9 mouse cellular contexts compared by ENCODE assay signal in the genomic region with DNA sequence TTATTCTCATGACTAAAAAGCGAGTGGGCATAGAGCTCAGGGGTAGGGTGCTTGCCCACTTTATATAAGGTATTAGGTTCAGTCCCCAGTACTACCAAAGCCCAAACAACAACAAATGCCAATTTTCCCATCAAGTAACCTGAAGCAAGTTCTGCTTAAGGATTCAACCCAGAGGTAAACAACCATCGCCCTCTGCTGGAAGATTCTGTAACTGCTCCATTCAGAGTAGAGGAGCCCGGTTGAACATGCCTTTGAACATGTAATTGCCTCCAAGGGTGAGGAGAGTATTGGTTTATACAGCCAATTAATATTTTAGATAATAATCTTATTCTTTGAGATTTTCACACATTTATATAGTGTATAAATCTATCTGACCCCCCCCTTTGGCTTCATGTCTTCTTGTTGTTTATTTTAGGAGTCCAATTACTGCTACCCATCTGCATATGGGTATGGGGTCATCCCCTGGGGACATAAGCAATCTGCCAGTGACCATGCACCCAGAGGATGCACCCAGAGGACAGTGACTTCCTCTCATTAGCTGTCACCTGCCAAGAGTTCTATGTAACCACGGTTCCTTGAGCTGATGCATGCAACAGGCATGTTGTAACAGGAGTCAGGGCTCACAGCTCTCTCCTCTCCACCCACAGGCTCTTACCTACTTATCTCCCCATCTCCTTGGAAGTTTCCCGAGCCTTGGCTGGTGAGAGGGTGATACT. TPM values are rescaled to one million over a fixed set of nuclear protein-coding genes. Genes with fewer than 3 reads are reported as not detected.
DNase-seq lines count a peak whose midpoint lies in the region; ATAC-seq and TF ChIP-seq lines count a peak whose summit lies in the region.
"Had no signal": no experiment of that assay in that cellular context is flagged by ENCODE, and none has a peak within 500 bp of the region (broad histone marks: within the 10 kb centered on the region; RNA-seq: fewer than 3 reads in every experiment).

No protein-coding gene starts in this region.

- H3K79me2 ChIP-seq in MEL (ENCODE audit: control insufficient read depth, insufficient read depth, low read length, poor library complexity), result no peaks in the 10 kb centered on the region

- TF ChIP-seq CTCF in MEL (IDR thresholded peaks at IDR 0.05 in 2 of 3, conservative IDR thresholded peaks at IDR 0.05 in 1 of 3; ENCODE audit: control insufficient read depth in 1 of 3, insufficient read depth in 1 of 3, low read depth in 2 of 3, low read length in 3 of 3, poor library complexity in 1 of 3, severe bottlenecking in 1 of 3), result peak; percentile 61 to 90 (median 73)

- H3K4me3 ChIP-seq in MEL (ENCODE audit: control insufficient read depth in 1 of 2, insufficient read depth in 1 of 2, low read depth in 2 of 2, low read length in 2 of 2), result no peak overlapping the region
- no peak overlapping the region for H3K4me3 ChIP-seq in forebrain, embryonic 10.5 days
- H3K4me3 ChIP-seq in hindbrain, embryonic 12.5 days, result no peak overlapping the region
- H3K4me3 ChIP-seq: limb, embryonic 15.5 days had no signal

- no peak for TF ChIP-seq EP300 in MEL (IDR thresholded peaks at IDR 0.05; ENCODE audit: low read depth in 1 of 2, low read length in 2 of 2)

- H3K36me3 ChIP-seq in MEL (ENCODE audit: control insufficient read depth in 1 of 2, insufficient read depth in 2 of 2, low read length in 2 of 2), result no peaks in the 10 kb centered on the region
- H3K36me3 ChIP-seq in forebrain, embryonic 10.5 days (replicated peaks), result no peaks in the 10 kb centered on the region
- H3K36me3 ChIP-seq in hindbrain, embryonic 12.5 days, result no peaks in the 10 kb centered on the region
- H3K36me3 ChIP-seq: limb, embryonic 15.5 days had no signal

- TF ChIP-seq POLR2A in MEL (IDR thresholded peaks at IDR 0.05; ENCODE audit: control insufficient read depth in 1 of 2, insufficient read depth in 1 of 2, low read depth in 1 of 2, low read length in 2 of 2, poor library complexity in 1 of 2), result no peak

- peak; percentile 95 for TF ChIP-seq RAD21 in MEL (IDR thresholded peaks at IDR 0.05; ENCODE audit: low read depth, low read length)

- H3K9me3 ChIP-seq in MEL (replicated peaks; ENCODE audit: insufficient read depth, low read length), result no peaks in the 10 kb centered on the region
- H3K9me3 ChIP-seq in forebrain, embryonic 10.5 days, result no peaks in the 10 kb centered on the region
- no peaks in the 10 kb centered on the region for H3K9me3 ChIP-seq in hindbrain, embryonic 12.5 days (replicated peaks)
- H3K9me3 ChIP-seq: limb, embryonic 15.5 days had no signal

- peak; percentile 22; the same call in 1 of the 2 replicates for ATAC-seq in hindbrain, embryonic 12.5 days (ENCODE audit: low FRiP score)
- ATAC-seq in erythroid progenitor cell, adult 5-6 weeks (replicated peaks; ENCODE audit: low FRiP score, poor library complexity, severe bottlenecking), result no peak

- H3K27me3 ChIP-seq in MEL (ENCODE audit: control insufficient read depth in 1 of 2, insufficient read depth in 2 of 2, low read length in 2 of 2), result no peaks in the 10 kb centered on the region
- H3K27me3 ChIP-seq in forebrain, embryonic 10.5 days (ENCODE audit: poor library complexity, severe bottlenecking), result no peaks in the 10 kb centered on the region
- H3K27me3 ChIP-seq in hindbrain, embryonic 12.5 days, result no peaks in the 10 kb centered on the region
- H3K27me3 ChIP-seq: limb, embryonic 15.5 days had no signal

- WGBS in forebrain, embryonic 10.5 days, result 34% methylated on average over 5 of the region's 5 CpGs
- WGBS in hindbrain, embryonic 12.5 days, result 36% methylated on average over 5 of the region's 5 CpGs

- H3K27ac ChIP-seq in MEL (ENCODE audit: control insufficient read depth, low read depth, low read length), result no peak overlapping the region
- no peak overlapping the region for H3K27ac ChIP-seq in forebrain, embryonic 10.5 days
- H3K27ac ChIP-seq in hindbrain, embryonic 12.5 days, result no peak overlapping the region
- H3K27ac ChIP-seq: limb, embryonic 15.5 days had no signal

- H3K4me1 ChIP-seq in MEL (ENCODE audit: control insufficient read depth in 1 of 2, insufficient read depth in 2 of 2, low read length in 2 of 2), result no peaks in the 10 kb centered on the region; a peak in 1 of 4 replicates
- no peaks in the 10 kb centered on the region for H3K4me1 ChIP-seq in forebrain, embryonic 10.5 days
- no peaks in the 10 kb centered on the region for H3K4me1 ChIP-seq in hindbrain, embryonic 12.5 days

- H3K9ac ChIP-seq in MEL (ENCODE audit: control insufficient read depth, low read depth, low read length, poor library complexity, severe bottlenecking), result no peak overlapping the region
- no peak overlapping the region for H3K9ac ChIP-seq in hindbrain, embryonic 12.5 days
- H3K9ac ChIP-seq: limb, embryonic 15.5 days had no signal

- DNase-seq in MEL (ENCODE audit: low read depth, low spot score), result peak; percentile 80
- DNase-seq in c-Kit-negative CD71-positive TER-119-positive erythroid progenitor cells, embryonic 14.5 days (ENCODE audit: low read depth, low spot score), result peak; percentile 24
- DNase-seq in forebrain, embryonic 10.5 days (ENCODE audit: extremely low spot score, low spot score), result peak; percentile 64
- peak; percentile 78 for DNase-seq in layer of hippocampus, adult 9-10 months (ENCODE audit: low spot score)
- peak; percentile 91 for DNase-seq in lung, postnatal 14 days
- peak; percentile 89 to 91 for DNase-seq in right cerebral cortex, adult 2 months (ENCODE audit: low spot score in 2 of 2)

- no peak overlapping the region for H3K4me2 ChIP-seq in hindbrain, embryonic 12.5 days (replicated peaks)
- H3K4me2 ChIP-seq: limb, embryonic 15.5 days had no signal

TF ChIP-seq in MEL, 35 proteins besides CTCF, POLR2A, EP300 and RAD21:
- TF ChIP-seq CHD1 (IDR thresholded peaks at IDR 0.05; ENCODE audit: low read depth, low read length), result no peak
- no peak for TF ChIP-seq SIN3A (IDR thresholded peaks at IDR 0.05; ENCODE audit: low read length)
- TF ChIP-seq SMC3 (IDR thresholded peaks at IDR 0.05; ENCODE audit: low read depth, low read length), result peak; percentile 94
- TF ChIP-seq TAL1 (IDR thresholded peaks at IDR 0.05; ENCODE audit: low read length), result no peak
- peak; percentile 80 for TF ChIP-seq ZC3H11A (IDR thresholded peaks at IDR 0.05; ENCODE audit: low read depth, low read length)

RNA-seq across cellular contexts. Expression of a gene that starts 38.0 kb away (rescaled TPM):
- total RNA-seq in MEL (2012; rRNA removed), result not detected in 2 replicates
- polyA plus RNA-seq in MEL (2012; ENCODE audit: insufficient read depth in 1 of 2, insufficient read length in 2 of 2, low read depth in 1 of 2, low replicate concordance in 2 of 2, missing spikeins in 1 of 2), result not detected
- 2.3 and 2.9 TPM in 2 replicates for polyA plus RNA-seq in forebrain, embryonic 10.5 days (2016; fragmentation: Nextera tagmentation; extraction: Ambion mirVana)
- 6.4 and 6.6 TPM in 2 replicates for polyA plus RNA-seq in hindbrain, embryonic 12.5 days (2016; fragmentation: Nextera tagmentation; extraction: Ambion mirVana)
- total RNA-seq in erythroid progenitor cell, adult 5-6 weeks (2015; ENCODE audit: low replicate concordance), result 2.5 TPM in 1 of 2 replicates, not detected in the other
- total RNA-seq in erythroid progenitor cell, adult 5-6 weeks (2017; ENCODE audit: low replicate concordance), result not detected in 2 replicates

RNA-seq across cellular contexts. Expression of a gene that starts 44.8 kb away (rescaled TPM):
- total RNA-seq in MEL (2012; rRNA removed), result not detected in 2 replicates
- not detected for polyA plus RNA-seq in MEL (2012; ENCODE audit: insufficient read depth in 1 of 2, insufficient read length in 2 of 2, low read depth in 1 of 2, low replicate concordance in 2 of 2, missing spikeins in 1 of 2)
- 1.4 and 2.3 TPM in 2 replicates for polyA plus RNA-seq in forebrain, embryonic 10.5 days (2016; fragmentation: Nextera tagmentation; extraction: Ambion mirVana)
- 2.8 and 3.0 TPM in 2 replicates for polyA plus RNA-seq in hindbrain, embryonic 12.5 days (2016; fragmentation: Nextera tagmentation; extraction: Ambion mirVana)
- total RNA-seq in erythroid progenitor cell, adult 5-6 weeks (2015; ENCODE audit: low replicate concordance), result not detected in 2 replicates
- total RNA-seq in erythroid progenitor cell, adult 5-6 weeks (2017; ENCODE audit: low replicate concordance), result not detected in 2 replicates

Comparison
In these comparisons a context has a peak if more than half of its experiments do, and no peak if none do; other contexts are left out.
1. DNase-seq: peak in every context shown above with its lines; median percentile 91 in lung, postnatal 14 days; 90 in right cerebral cortex, adult 2 months; 80 in MEL; 78 in layer of hippocampus, adult 9-10 months; 64 in forebrain, embryonic 10.5 days; 24 in c-Kit-negative CD71-positive TER-119-positive erythroid progenitor cells, embryonic 14.5 days.